Mouse (Mus musculus) ovary, postnatal 10 days (tissue): ENCODE measurements at regions not wholly inside any gene's neighbourhood (a gene's known extent, or its start where the extent isn't known, plus 50 kb on each side); places are given as distances from the start of the nearest gene placed in this dataset.

Source experiments
- DNase-seq: peaks from one replicate; pipeline ENCODE4 v3.0.0; 2022; ENCODE audit warnings: low spot score

DNA sequence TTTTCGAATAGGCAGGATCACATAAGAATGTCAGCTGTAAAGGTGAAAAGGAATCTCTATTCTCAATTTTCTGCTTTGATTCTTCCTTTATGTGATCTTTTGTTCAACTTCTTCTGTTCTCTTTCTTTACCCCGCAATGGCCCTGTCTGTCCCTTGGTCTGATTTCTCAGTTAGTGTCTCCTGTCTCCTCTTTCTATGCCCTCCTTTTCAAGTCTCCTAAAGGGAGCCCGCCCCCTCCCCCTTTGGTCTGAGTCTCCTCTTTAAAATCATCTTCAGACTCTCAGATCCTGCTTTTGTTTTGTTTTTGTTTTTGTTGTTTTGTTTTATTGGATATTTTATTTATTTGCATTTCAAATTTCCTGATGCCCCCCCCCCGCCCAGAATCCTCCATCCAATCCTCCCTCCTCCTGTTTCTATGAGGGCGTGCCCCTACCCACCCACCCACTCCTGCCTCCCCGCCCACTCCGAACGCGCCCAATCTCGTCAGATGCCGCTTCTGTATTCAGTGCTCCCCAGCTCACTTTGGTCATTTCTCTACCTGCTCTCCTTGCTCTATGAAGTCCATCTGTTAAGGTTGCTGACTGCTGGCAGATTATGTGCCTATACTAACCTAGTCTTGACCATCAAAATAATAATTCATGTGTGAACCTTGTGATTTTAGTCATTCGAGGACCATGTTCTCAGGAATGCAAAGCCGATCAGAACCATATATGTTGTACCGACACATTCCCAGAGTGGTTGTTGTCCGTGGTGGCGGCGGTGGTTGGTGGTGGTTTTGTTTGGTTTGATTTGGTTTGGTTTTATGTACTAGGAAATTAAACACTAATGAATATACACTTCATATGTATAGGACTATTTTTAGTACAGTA is 487.9 kb upstream of the Adam24 start:
- no peak for DNase-seq

DNA sequence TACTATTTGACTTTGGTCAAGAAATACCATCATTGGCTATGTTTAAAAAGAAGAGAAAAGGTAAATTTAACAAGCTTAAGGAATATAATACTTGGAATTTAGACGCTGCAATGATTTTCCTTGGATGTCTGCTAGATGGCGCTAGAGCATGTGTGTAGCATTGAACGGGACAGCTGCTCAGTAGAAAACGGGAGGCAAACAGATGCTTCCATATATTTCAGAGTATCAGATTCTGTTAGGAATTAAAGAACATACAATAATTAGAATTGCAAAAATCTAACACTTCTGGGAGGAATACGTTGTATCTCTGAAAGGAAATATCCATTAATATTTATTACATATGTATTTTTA is 487.3 kb upstream of the Adam24 start:
- DNase-seq = no peak

DNA sequence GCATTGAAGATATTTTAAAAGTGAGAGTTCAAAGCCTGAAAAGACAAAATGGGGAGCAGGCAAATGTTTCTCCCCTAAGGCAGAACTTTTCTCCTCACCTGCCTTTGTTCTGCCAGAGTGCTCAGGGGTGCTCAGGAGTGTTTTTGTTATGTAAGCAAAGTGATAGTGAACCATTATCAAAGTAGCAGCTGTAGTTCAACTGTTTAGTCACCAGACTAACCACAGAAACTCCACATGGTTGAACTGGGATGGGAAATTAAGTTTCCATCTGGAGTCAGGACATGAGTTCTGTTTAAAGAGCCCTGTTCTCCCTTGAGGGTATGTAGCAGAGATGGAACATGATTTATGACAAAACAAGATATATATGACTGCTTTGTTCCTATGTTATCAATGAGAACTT is 482.6 kb upstream of the Adam24 start:
- DNase-seq = no peak

DNA sequence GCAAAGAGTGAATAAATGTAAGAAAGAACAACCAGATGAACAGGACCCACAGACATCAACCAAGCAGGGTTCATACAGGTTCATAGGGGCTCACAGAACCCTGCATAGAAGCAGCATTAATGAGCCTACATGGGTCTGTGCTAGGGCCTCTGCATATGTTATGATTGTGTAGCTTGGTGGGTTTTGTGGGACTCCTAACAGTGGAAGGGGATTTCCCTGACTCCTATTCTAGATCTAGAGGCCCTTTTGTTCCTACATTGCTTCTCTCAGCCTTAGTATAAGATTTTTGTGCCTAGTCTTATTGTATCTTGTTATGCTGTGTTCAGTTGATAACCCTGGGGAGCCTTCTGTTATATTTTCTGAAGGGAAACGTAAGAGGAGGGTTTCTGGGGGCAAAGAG is 481.7 kb upstream of the Adam24 start:
- DNase-seq = no peak

DNA sequence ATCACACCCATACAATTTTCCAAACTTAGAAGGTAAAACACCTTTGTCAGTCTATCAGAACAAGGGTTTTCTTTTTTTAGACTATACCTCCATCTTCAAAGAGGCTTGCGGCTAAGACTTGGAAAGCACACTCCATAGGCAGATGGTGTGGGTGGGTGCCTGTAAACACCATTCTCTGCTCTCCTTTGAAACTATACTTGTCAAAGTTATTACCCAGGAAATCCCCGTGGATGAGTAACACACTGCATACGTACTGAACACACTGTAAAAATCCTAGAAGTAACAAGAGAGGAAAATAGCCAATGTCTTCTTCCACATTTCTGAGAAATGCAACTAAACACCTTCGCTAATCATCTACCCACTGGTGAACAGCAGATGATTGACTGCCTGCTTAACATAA is 464.0 kb upstream of the Adam24 start:
- no peak for DNase-seq

DNA sequence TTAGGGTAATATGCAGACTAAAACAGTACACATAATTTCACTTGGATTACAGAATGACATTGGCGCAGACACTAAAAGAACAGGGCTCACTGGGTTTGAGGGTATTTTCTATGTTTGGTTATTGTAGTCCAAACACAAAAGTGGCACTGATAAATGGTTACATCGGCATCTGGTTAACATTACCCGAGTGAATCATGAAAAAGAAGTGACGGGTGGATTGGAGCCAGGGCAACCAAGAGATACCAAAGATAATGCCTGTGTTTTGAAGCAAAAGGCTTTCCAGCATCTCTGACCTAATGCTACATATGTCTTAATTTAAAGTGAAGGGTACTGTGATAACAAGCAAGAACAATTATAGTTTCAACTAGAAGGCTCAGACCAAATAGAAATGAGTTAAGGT is 451.4 kb upstream of the Adam24 start:
- no peak for DNase-seq

DNA sequence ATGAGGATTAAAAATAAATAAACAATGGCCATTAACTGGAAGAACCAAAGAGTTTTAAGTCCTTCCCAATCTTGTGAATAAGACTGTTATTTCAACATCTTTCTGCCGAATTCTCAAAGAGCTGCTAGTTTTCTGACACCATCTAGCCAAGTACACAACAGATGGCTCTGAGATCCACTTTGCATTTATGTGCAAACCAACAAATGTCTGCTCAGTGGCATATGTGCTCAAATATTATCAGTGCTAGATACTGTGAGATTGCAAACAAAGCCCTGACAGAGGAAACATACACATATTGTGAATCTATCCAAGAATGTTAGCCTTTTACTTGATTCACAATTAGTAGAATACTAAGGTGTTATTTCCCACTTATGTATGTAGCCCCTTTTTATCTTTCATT is 447.6 kb upstream of the Adam24 start:
- no peak for DNase-seq
